Mouse (Mus musculus): ENCODE measurements around the gene Arid3a. TPM values are rescaled to one million over a fixed set of nuclear protein-coding genes. Genes with fewer than 3 reads are reported as not detected.

Gene Arid3a
- total and polyA plus RNA-seq, 3 experiments: 48.4 to 114 (median 94.4) TPM

DNA sequence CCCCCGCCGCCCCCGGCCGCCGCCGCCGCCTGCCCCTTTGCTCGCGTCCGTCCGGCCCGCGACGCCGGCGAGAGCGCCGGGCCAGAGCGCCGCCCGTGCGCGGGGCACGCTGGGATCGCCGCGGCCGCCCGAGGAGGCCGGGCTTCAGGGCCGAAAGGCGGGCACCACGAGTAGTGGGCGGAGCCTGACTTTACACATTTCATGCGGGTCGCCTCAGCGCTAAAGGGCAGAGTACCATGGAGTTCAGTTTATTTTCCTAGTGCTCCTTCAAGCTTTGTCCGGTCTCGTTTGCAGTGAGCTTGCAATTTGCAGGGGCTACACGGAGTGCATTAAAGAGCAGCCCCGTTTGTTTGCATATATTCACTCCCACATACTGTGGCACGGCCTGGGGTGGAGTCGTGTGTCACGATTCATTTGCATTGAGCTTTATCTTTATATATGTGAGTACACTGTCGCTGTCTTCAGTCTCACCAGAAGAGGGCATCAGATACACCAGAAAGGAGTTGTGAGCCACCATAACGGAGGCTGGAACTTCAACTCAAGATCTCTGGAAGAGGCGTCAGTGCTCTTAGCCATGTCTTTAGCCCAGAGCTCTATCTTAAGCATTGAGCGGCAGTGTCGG is 57.5 kb downstream of the Arid3a start, which contains the start of gene Tmem259:
Gene Tmem259, minus strand, starts transcription at position 136 of the 622 bp plus-strand sequence.
- Histone ChIP-seq H3K9me3 (replicated peaks; ENCODE audit: low read length) (no peaks in the 10 kb centered on the region), H3K4me1 (ENCODE audit: control insufficient read depth in 1 of 2, insufficient read depth in 2 of 2) (peaks cover 29 to 68% of the 10 kb centered on the region in 2 experiments), H3K79me2 (replicated peaks; ENCODE audit: control insufficient read depth, extremely low read depth, insufficient read depth, poor library complexity, severe bottlenecking) (peaks cover 35% of the 10 kb centered on the region), H3K4me2 (ENCODE audit: insufficient read depth, low read depth, poor library complexity, severe bottlenecking) (peak within 1 kb of the TSS; percentile 85), H3K27ac (ENCODE audit: insufficient read depth, low read depth) (peak within 1 kb of the TSS; percentile 85), H3K9ac (ENCODE audit: insufficient read depth, low read depth) (peak within 1 kb of the TSS; percentile 99), H3K4me3 (replicated peaks in 1 of 3; ENCODE audit: low read depth in 2 of 3, low read length in 2 of 3, poor library complexity in 1 of 3) (peak within 1 kb of the TSS; percentile 75 to 97 (median 89)), H3K27me3 (replicated peaks) (peaks cover 3% of the 10 kb centered on the region), H3K36me3 (replicated peaks in 1 of 2; ENCODE audit: control insufficient read depth in 1 of 2, insufficient read depth in 1 of 2, low read length in 1 of 2) (peaks cover 16 to 32% of the 10 kb centered on the region in 2 experiments)
- TF ChIP-seq TCF12 (IDR thresholded peaks at IDR 0.05; ENCODE audit: low read depth, low read length) (peak; percentile 63; the same call in 1 of the 2 replicates), MYC (IDR thresholded peaks at IDR 0.05; ENCODE audit: low read depth, low read length) (peak; percentile 86), NELFE (IDR thresholded peaks at IDR 0.05; ENCODE audit: low read depth, low read length) (peak; percentile 53), ZNF384 (IDR thresholded peaks at IDR 0.05; ENCODE audit: low read depth, low read length) (0 out of 2 replicates have a peak, but pooled peaks have one; percentile 19), SMC3 (IDR thresholded peaks at IDR 0.05; ENCODE audit: low read depth, low read length) (peak; percentile 65), ELF1 (IDR thresholded peaks at IDR 0.05; ENCODE audit: low read depth, low read length) (no peak), MAFK (IDR thresholded peaks at IDR 0.05; ENCODE audit: insufficient replicate concordance, low read length) (0 out of 2 replicates have a peak, but pooled peaks have one; percentile 17), RCOR1 (conservative IDR thresholded peaks at IDR 0.05; ENCODE audit: low read depth, low read length) (no peak), KAT2A (IDR thresholded peaks at IDR 0.05; ENCODE audit: insufficient replicate concordance, low read length) (no peak), HCFC1 (IDR thresholded peaks at IDR 0.05; ENCODE audit: low read depth, low read length) (peak; percentile 65), ZC3H11A (IDR thresholded peaks at IDR 0.05; ENCODE audit: low read depth, low read length) (0 out of 2 replicates have a peak, but pooled peaks have one; percentile 4), RAD21 (IDR thresholded peaks at IDR 0.05; ENCODE audit: low read depth, low read length) (peak; percentile 47), CHD2 (IDR thresholded peaks at IDR 0.05; ENCODE audit: low read length) (0 out of 2 replicates have a peak, but pooled peaks have one; percentile 29), ZMIZ1 (IDR thresholded peaks at IDR 0.05; ENCODE audit: low read depth, low read length) (peak; percentile 73), JUN (IDR thresholded peaks at IDR 0.05; ENCODE audit: insufficient read depth, low read depth, low read length) (no peak), MAX (IDR thresholded peaks at IDR 0.05; ENCODE audit: low read length) (peak; percentile 85), USF2 (conservative IDR thresholded peaks at IDR 0.05; ENCODE audit: low read depth, low read length) (no peak), SIN3A (IDR thresholded peaks at IDR 0.05; ENCODE audit: low read length) (no peak; the same call in 1 of the 2 replicates), EP300 (IDR thresholded peaks at IDR 0.05; ENCODE audit: low read length) (no peak), ETS1 (conservative IDR thresholded peaks at IDR 0.05; ENCODE audit: low read depth, low read length) (peak; percentile 32), GABPA (IDR thresholded peaks at IDR 0.05; ENCODE audit: insufficient replicate concordance, low read depth, low read length) (no peak), CTCF (conservative IDR thresholded peaks at IDR 0.05 in 1 of 2, IDR thresholded peaks at IDR 0.05 in 1 of 2; ENCODE audit: low read depth in 2 of 2, low read length in 2 of 2) (peak; percentile 44 to 71; a peak in 3 of 4 replicates), NRF1 (IDR thresholded peaks at IDR 0.05; ENCODE audit: low read depth, low read length) (0 out of 2 replicates have a peak, but pooled peaks have one; percentile 37), MXI1 (IDR thresholded peaks at IDR 0.05; ENCODE audit: low read depth, low read length) (peak; percentile 41), CHD1 (IDR thresholded peaks at IDR 0.05; ENCODE audit: low read depth, low read length) (no peak), JUND (conservative IDR thresholded peaks at IDR 0.05; ENCODE audit: low read depth, low read length) (peak; percentile 52), POLR2AphosphoS2 (IDR thresholded peaks at IDR 0.05; ENCODE audit: low read depth, low read length) (no peak), UBTF (IDR thresholded peaks at IDR 0.05; ENCODE audit: low read depth, low read length) (no peak), TBP (conservative IDR thresholded peaks at IDR 0.05; ENCODE audit: low read depth, low read length) (0 out of 2 replicates have a peak, but pooled peaks have one; percentile 48), BHLHE40 (IDR thresholded peaks at IDR 0.05; ENCODE audit: low read depth, low read length) (peak; percentile 78), MAZ (IDR thresholded peaks at IDR 0.05; ENCODE audit: low read depth, low read length) (peak; percentile 66), MEF2A (IDR thresholded peaks at IDR 0.05; ENCODE audit: borderline replicate concordance, low read depth, low read length) (peak; percentile 42; the same call in 1 of the 2 replicates), E2F4 (IDR thresholded peaks at IDR 0.05; ENCODE audit: insufficient replicate concordance, low read depth, low read length) (peak; percentile 74; the same call in 1 of the 2 replicates), POLR2A (IDR thresholded peaks at IDR 0.05; ENCODE audit: low read depth, low read length) (peak; percentile 55), PAX5 (IDR thresholded peaks at IDR 0.05; ENCODE audit: low read length) (no peak), IRF4 (IDR thresholded peaks at IDR 0.05; ENCODE audit: low read depth, low read length) (peak; percentile 65; the same call in 1 of the 2 replicates), USF1 (IDR thresholded peaks at IDR 0.05; ENCODE audit: low read depth, low read length) (no peak), ZKSCAN1 (IDR thresholded peaks at IDR 0.05; ENCODE audit: borderline replicate concordance, low read depth, low read length) (no peak)
- in situ Hi-C loops (cut with MboI; ENCODE audit: low pct_ligation_motif_present, low pct_unique_long_range_greater_than_20kb, low sequenced_read_pairs): no loop called here
- dilution Hi-C loops (cut with MboI; ENCODE audit: extremely low pct_ligation_motif_present, extremely low pct_unique_long_range_greater_than_20kb, low sequenced_read_pairs): no loop called here
- peak; percentile 90 for DNase-seq (ENCODE audit: extremely low read depth)
